Mouse (Mus musculus): ENCODE measurements around the gene Rcbtb2. TPM values are rescaled to one million over a fixed set of nuclear protein-coding genes. Genes with fewer than 3 reads are reported as not detected.
"Not testable (repeated sequence)": the region's sequence is repeated elsewhere in the genome, so short reads cannot be mapped to it uniquely, and the experiment has no call there.

The Rcbtb2 gene
- polyA plus RNA-seq (2017; shearing (Covaris generic)), result 10 to 100 TPM; 54.7 to 84.0 (median 65.2) TPM

- no peak for ATAC-seq
Measured at GRCm38 (mm10) chr14:73122923-73123278, at the start of gene Rcbtb2. Gene Rcbtb2, plus strand, starts transcription at chr14:73123037.

- no peak for ATAC-seq
Measured at GRCm38 (mm10) chr14:73083563-73083962, 39.3 kb upstream of the Rcbtb2 start.

DNA sequence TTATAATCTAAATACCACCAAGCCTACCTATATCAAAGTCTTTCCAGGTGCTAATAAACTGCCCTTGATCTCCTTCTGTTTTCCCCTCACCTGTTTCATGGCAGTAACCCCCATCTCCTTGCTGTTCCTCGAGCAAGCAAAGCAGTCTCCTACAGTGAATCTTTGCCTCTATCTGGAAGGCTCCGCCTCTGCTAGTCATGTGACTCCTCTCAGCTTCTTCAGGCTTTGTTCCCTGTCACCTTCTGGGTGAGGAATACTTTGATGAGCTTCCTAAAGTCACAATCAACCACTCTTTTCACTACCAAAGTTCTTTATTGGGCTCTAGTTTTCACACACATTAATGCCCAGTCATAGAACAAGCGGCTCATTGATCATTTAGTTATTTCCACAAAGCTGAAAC is 36.4 kb upstream of the Rcbtb2 start:
- no peak for ATAC-seq

- no peak for ATAC-seq
Measured at GRCm38 (mm10) chr14:73087247-73087646, 35.6 kb upstream of the Rcbtb2 start.

- ATAC-seq, result peak; percentile 82
Measured at GRCm38 (mm10) chr14:73087746-73088145, 35.1 kb upstream of the Rcbtb2 start.

DNA sequence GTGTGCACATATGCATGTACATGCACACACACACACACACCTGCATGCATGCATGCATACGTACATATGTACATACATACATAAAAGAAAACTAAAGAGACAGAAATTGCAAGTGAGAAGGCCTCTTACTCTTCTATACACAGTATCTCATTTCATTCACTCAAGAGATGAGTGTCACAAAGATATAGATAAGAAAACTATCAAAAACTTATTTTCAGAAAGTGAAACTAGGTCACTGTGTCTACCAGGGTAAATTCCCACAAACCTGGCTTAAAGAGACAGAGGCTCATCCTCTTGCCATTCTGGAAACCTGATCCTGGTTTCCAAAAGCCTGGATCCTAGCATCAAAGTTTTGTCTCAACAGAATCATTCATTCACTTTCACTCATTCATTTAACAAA is 34.6 kb upstream of the Rcbtb2 start:
- peak; percentile 78 for ATAC-seq

GRCm38 (mm10) chr14:73092871-73093270 is 30.0 kb upstream of the Rcbtb2 start:
- no peak for ATAC-seq

DNA sequence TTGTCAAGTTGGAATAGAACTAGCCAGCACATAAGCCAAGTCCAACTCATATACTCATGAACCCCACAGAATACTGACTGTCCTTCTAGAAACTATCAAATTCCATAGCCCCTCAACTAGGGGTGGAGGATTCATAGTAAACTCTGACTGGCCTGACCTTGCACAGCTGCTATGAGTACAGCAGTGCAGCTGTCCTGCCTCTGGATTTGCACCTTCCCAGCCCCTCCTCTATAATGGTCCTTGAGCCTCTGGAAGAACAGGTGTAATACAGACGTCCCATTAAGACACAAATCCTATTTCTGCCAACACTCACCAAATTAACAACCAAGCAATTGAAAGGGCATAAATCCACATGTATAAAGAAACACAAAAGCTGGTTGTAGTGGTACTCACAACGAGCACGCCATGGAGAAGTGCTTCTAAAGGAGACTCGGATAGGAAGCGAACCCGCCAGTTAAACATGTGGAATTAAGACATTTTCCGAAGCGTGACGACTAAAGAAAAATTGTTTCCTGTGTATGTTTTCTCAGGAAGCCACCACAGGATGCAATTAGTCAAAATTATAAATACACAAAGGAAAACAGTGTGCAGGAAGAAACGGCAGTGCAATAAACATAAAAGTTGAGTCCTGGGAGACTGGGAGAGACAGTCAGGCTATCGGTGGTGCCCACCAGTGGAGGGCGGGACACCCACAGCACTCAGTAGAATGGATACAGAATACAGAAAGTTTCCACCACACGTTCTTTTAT is 27.9 kb upstream of the Rcbtb2 start:
- ATAC-seq, result no peak

GRCm38 (mm10) chr14:73098677-73099387 is 24.0 kb upstream of the Rcbtb2 start:
- ATAC-seq, result peak; percentile 65

GRCm38 (mm10) chr14:73102270-73102865 is 20.5 kb upstream of the Rcbtb2 start:
- ATAC-seq, result no peak

- not testable (repeated sequence) for ATAC-seq
Measured at GRCm38 (mm10) chr14:73102986-73103385, 19.9 kb upstream of the Rcbtb2 start.

GRCm38 (mm10) chr14:73104913-73105312 is 17.9 kb upstream of the Rcbtb2 start:
- ATAC-seq, result no peak

- ATAC-seq, result no peak
Measured at GRCm38 (mm10) chr14:73105407-73106185, 17.2 kb upstream of the Rcbtb2 start.

GRCm38 (mm10) chr14:73106234-73106711 is 16.6 kb upstream of the Rcbtb2 start:
- ATAC-seq, result peak; percentile 68

DNA sequence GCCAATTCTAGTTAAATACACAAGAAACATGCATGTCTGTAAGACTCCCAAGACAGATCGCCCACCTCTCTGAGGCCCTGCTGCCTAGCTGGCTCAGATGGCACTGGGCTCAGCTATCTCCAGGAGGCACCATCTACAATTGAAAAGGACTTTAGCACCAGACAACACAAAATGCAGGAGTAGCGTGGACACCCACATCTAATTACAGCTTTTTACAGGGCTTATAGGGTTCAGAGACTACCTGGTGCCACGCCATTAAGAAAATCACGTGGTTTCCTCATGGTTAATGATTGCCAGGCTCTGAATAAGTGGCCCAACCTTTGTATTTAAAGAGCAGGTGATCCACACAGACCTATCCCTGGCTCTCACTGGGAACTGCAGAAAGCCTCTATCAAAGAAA is 15.9 kb upstream of the Rcbtb2 start:
- ATAC-seq, result no peak

- ATAC-seq, result no peak
Measured at GRCm38 (mm10) chr14:73107371-73107770, 15.5 kb upstream of the Rcbtb2 start.

DNA sequence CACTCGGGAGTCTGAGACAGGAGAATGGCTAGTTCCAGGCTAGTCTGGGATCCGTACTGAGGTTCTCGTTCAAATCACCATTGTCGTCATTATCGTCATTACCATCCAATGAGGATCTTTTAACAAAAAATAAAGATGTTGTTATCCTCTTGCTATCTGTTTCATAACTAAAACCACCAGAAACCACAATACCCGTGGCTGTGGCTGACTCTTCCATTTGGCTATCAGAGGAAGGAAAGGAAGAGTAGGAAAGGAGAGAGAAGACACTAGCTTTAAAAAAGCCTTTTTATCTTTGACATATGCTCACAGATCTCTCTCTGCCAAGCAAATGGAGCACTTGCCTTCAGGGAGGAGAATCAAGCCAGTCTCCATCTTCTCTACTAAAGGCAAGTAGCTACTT is 14.9 kb upstream of the Rcbtb2 start:
- ATAC-seq, result no peak

DNA sequence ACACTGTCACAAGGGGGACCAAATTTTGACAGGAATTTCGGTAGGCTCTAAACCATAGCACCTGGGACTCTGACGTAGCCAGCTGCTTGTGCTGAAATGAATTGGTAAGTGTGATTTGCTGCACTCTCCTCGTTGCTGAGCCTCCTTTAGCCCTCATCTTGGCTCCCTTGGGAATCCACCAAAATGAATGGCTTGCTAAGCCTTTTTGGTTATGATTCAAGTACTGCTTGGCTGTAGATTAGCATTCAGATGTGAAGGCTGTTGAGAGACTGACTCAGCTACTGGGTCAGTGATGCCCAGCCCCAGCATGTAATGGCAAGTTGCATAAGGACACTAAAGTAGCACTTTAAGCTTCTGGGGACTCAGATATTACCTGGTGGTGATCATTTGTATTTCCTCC is 12.2 kb upstream of the Rcbtb2 start:
- no peak for ATAC-seq

- no peak for ATAC-seq
Measured at GRCm38 (mm10) chr14:73111091-73111490, 11.7 kb upstream of the Rcbtb2 start.

GRCm38 (mm10) chr14:73112186-73112840 is 10.5 kb upstream of the Rcbtb2 start:
- no peak for ATAC-seq

GRCm38 (mm10) chr14:73114952-73115351 is 7.9 kb upstream of the Rcbtb2 start:
- ATAC-seq, result not testable (repeated sequence)

GRCm38 (mm10) chr14:73116301-73116700 is 6.5 kb upstream of the Rcbtb2 start:
- ATAC-seq, result no peak

Data from inflammation-experienced regulatory T-cells, adult 6 months (primary cell).